ENCODE assay signal across 8 mouse cellular contexts in the genomic region with DNA sequence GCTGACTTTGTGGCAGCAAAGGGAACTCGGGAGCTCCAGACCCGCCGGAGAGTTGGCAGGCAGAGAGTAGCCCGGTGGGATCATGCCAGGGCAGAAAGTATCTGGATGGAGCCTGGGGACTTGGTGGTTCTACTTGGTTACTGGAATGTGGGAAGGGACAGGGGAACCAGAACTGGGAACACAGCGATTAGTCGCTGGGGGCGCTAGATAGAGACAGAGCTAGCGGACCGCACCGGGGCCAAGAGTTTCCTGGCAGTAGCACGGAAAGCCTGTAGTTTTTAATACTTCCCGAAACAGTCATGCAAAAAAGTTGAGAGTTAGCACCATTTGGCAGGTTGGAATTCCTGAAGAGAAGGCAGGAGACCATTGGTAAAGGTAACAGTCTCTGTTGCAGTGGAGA. TPM values are rescaled to one million over a fixed set of nuclear protein-coding genes. Genes with fewer than 3 reads are reported as not detected.
DNase-seq lines count a peak whose midpoint lies in the region; ATAC-seq lines count a peak whose summit lies in the region.

No protein-coding gene starts in this region.

- DNase-seq in CD4-positive, CD25-positive, alpha-beta regulatory T cell, adult 2 months (ENCODE audit: low read depth, low spot score) = peak; percentile 24
- DNase-seq in lung, adult 18-20 months = peak; percentile 24 to 43
- DNase-seq in lung, postnatal 25 days (ENCODE audit: low spot score) = no peak
- peak; percentile 66 to 76 for DNase-seq in kidney, postnatal 4 days
- DNase-seq in retina, postnatal 1 day = peak; percentile 44
- DNase-seq in frontal cortex, postnatal 10 days (ENCODE audit: low spot score in 2 of 2) = no peak

- ATAC-seq in CD4-positive, CD25-positive, alpha-beta regulatory T cell, adult 4 months = no peak
- no peak for ATAC-seq in heart, embryonic 11.5 days (replicated peaks; ENCODE audit: insufficient number of reproducible peaks, low FRiP score, low TSS enrichment)

- no peaks in the 10 kb centered on the region for H3K27me3 ChIP-seq in heart, embryonic 11.5 days (ENCODE audit: control insufficient read depth, insufficient read depth, low read length)

- WGBS in heart, embryonic 11.5 days (ENCODE audit: insufficient replicate concordance) = 17% methylated on average over 12 of the region's 12 CpGs

- no peaks in the 10 kb centered on the region for H3K9me3 ChIP-seq in heart, embryonic 11.5 days (replicated peaks; ENCODE audit: control insufficient read depth, low read length)

- H3K9ac ChIP-seq in heart, embryonic 11.5 days (ENCODE audit: low read depth, low read length) = no peak overlapping the region

- no peaks in the 10 kb centered on the region for H3K36me3 ChIP-seq in heart, embryonic 11.5 days (ENCODE audit: control insufficient read depth, insufficient read depth, low read length)

- peak overlapping the region; percentile 48 for H3K4me2 ChIP-seq in heart, embryonic 11.5 days

- no peak overlapping the region for H3K27ac ChIP-seq in heart, embryonic 11.5 days (ENCODE audit: low read depth, low read length)

- H3K4me3 ChIP-seq in heart, embryonic 11.5 days (ENCODE audit: low read depth, low read length) = no peak overlapping the region

- peaks cover 3% of the 10 kb centered on the region; the same call in 1 of the 2 replicates for H3K4me1 ChIP-seq in heart, embryonic 11.5 days (ENCODE audit: control insufficient read depth, insufficient read depth, low read length)

RNA-seq across cellular contexts. Expression of gene Pde12, which starts 5.7 kb away (rescaled TPM):
- 1 to 10 TPM; 3.6 to 4.4 TPM for polyA plus RNA-seq in CD4-positive, CD25-positive, alpha-beta regulatory T cell, adult 4 months (2017; shearing (Covaris generic))
- polyA plus RNA-seq in heart, embryonic 11.5 days (2014; fragmentation: Nextera tagmentation; extraction: Ambion mirVana) = 11.0 and 11.4 TPM in 2 replicates

RNA-seq across cellular contexts. Expression of gene Dnah12, which starts 17.7 kb away (rescaled TPM):
- under 1 TPM in 1 of 2 experiments, not detected in 1; 0.05 TPM for polyA plus RNA-seq in CD4-positive, CD25-positive, alpha-beta regulatory T cell, adult 4 months (2017; shearing (Covaris generic))
- 0.03 and 0.25 TPM in 2 replicates for polyA plus RNA-seq in heart, embryonic 11.5 days (2014; fragmentation: Nextera tagmentation; extraction: Ambion mirVana)

RNA-seq across cellular contexts. Expression of gene Arf4, which starts 37.5 kb away (rescaled TPM):
- polyA plus RNA-seq in CD4-positive, CD25-positive, alpha-beta regulatory T cell, adult 4 months (2017; shearing (Covaris generic)) = 100 to 1,000 TPM; 253 to 272 TPM
- polyA plus RNA-seq in heart, embryonic 11.5 days (2014; fragmentation: Nextera tagmentation; extraction: Ambion mirVana) = 479 and 484 TPM in 2 replicates

Comparison
In these comparisons a context has a peak if more than half of its experiments do, and no peak if none do; other contexts are left out.
1. DNase-seq: peak in CD4-positive, CD25-positive, alpha-beta regulatory T cell, adult 2 months (single experiment), lung, adult 18-20 months (2 of 2), kidney, postnatal 4 days (2 of 2) and retina, postnatal 1 day (single experiment); none in lung, postnatal 25 days (single experiment) and frontal cortex, postnatal 10 days (0 of 2).